Mouse (Mus musculus): Measurements from ENCODE around the gene Gm20877.
"Not testable (repeated sequence)": the region's sequence is repeated elsewhere in the genome, so short reads cannot be mapped to it uniquely, and the experiment has no call there.

Gene Gm20877

DNA sequence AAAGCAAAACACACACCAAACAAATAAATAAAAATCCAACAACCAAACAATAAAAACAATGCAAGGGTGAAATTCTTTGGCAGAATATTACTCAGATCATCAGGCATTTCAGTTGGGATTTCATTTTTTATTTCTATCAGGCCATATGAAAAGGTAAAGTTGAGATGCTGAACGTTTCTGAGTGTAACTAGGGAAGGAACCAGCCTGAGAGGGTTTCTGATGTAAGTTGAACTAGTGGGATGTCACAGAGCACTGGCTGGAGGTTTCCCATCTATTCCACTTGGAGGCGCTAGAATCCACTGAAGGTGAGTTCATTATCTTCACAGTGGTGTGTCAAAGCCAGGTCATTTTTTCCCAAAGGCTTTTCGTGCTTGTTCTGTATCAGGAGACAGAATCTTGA, at the start of gene Gm20877:
TSS of gene Gm20877 (plus strand) at position 301 of the 400 bp plus-strand sequence.
- in situ Hi-C loops (cut with MboI, MseI) = not testable (repeated sequence)

All from T-helper 17 cell (primary cell).